Mouse (Mus musculus) heart, adult 2 months (tissue): ENCODE data around the gene Pgghg. TPM values are rescaled to one million over a fixed set of nuclear protein-coding genes. Genes with fewer than 3 reads are reported as not detected.

Experiments
- DNase-seq, 2 experiments: peaks; one replicate each; pipeline ENCODE4 v3.0.0; 2021
- H3K27ac ChIP-seq: fragments of 200-600 bp; 2 replicates; pipeline ENCODE4 v1.8.1; 2022
- H3K27me3 ChIP-seq: fragments of 200-500 bp; 2 replicates; pipeline ENCODE4 v1.6.1; 2012; ENCODE audit warnings: mild to moderate bottlenecking, low read length, inconsistent platforms, mixed read lengths; ENCODE audit not compliant: control insufficient read depth, insufficient read depth
- H3K36me3 ChIP-seq: fragments of 200-500 bp; 2 replicates; pipeline ENCODE4 v1.6.1; 2012; ENCODE audit warnings: low read length, inconsistent platforms; ENCODE audit not compliant: control insufficient read depth, insufficient read depth
- H3K4me1 ChIP-seq: fragments of 200-500 bp; 2 replicates; pipeline ENCODE4 v1.6.1; 2011; ENCODE audit warnings: low read length; ENCODE audit not compliant: control insufficient read depth, insufficient read depth
- H3K4me3 ChIP-seq: fragments of 200-600 bp; 2 replicates; pipeline ENCODE4 v1.8.1; 2022
- H3K79me2 ChIP-seq: fragments of 200-500 bp; replicated peaks from 2 replicates; pipeline ENCODE4 v1.6.1; 2012; ENCODE audit warnings: mild to moderate bottlenecking, inconsistent platforms, low read length, moderate library complexity, mixed read lengths; ENCODE audit not compliant: control insufficient read depth, insufficient read depth
- H3K9ac ChIP-seq: fragments of 200-500 bp; 2 replicates; pipeline ENCODE4 v1.6.1; 2012; ENCODE audit warnings: low read depth, mild to moderate bottlenecking, control low read depth, inconsistent platforms, low read length, mixed read lengths
- CTCF ChIP-seq: fragments of 200-600 bp; IDR thresholded peaks from 2 replicates; pipeline ENCODE4 v1.8.1; 2022; ENCODE audit warnings: antibody characterized with exemption, mild to moderate bottlenecking, moderate library complexity
- EP300 ChIP-seq: fragments of 200-500 bp; IDR thresholded peaks from 2 replicates; pipeline ENCODE4 v1.6.1; 2011; ENCODE audit warnings: low read depth, low read length, control low read depth; ENCODE audit not compliant: insufficient read depth
- POLR2A ChIP-seq: fragments of 200-500 bp; IDR thresholded peaks from 2 replicates; pipeline ENCODE4 v1.6.1; 2011; ENCODE audit warnings: mild to moderate bottlenecking, low read depth, low read length, control low read depth; ENCODE audit not compliant: insufficient read depth
- WGBS: fragments of 180-500 bp; shearing (Covaris S2); methylation state at CpG from one replicate; pipeline ENCODE4 v1.1.7; 2018; 5-methylcytosine and 5-hydroxymethylcytosine counted together
- intact Hi-C: fragments of 180-260 bp; cut with DNase I; formaldehyde crosslinking; loops from one replicate; pipeline ENCODE4 v1.15.1; 2025
- polyA plus RNA-seq: library from polyadenylated mRNA; depleted of rRNA; stranded (reverse); fragments of >200 nt; gene quantifications from 2 replicates; pipeline ENCODE4 v1.2.3, GENCODE M21; 2012
- total RNA-seq, 2 experiments: library from RNA; stranded (reverse); gene quantifications; 2 replicates each; pipeline ENCODE4 v1.2.3; 2021

The Pgghg gene
- total and polyA plus RNA-seq, 3 experiments: 4.0 to 13.0 (median 5.8) TPM

- intact Hi-C loops: no loop called here
Measured at GRCm38 (mm10) chr7:140920418-140921029, 20.7 kb upstream of the Pgghg start, which contains the start of gene Nlrp6. Gene Nlrp6 (plus strand): TSS chr7:140920902.

GRCm38 (mm10) chr7:140921225-140921975, 19.8 kb upstream of the Pgghg start:
- TF ChIP-seq POLR2A (no peak), CTCF (no peak), EP300 (no peak)
- Histone ChIP-seq H3K79me2 (no peaks in the 10 kb centered on the region), H3K27ac (no peak overlapping the region), H3K4me1 (peaks cover 4% of the 10 kb centered on the region), H3K27me3 (peaks cover 18% of the 10 kb centered on the region), H3K9ac (no peak overlapping the region), H3K36me3 (no peaks in the 10 kb centered on the region), H3K4me3 (no peak overlapping the region)
- WGBS: 30% methylated on average over 22 of the region's 22 CpGs
- DNase-seq: no peak
- intact Hi-C loops: no loop called here

More at GRCm38 (mm10) chr7:140920418-140921029, 20.7 kb upstream of the Pgghg start, which contains the start of gene Nlrp6:
- DNase-seq: no peak
- no peak within 1 kb of the TSS for H3K4me3 ChIP-seq
- H3K4me1 ChIP-seq: peaks cover 4% of the 10 kb centered on the region
- TF ChIP-seq POLR2A (no peak), EP300 (no peak), CTCF (no peak)
- H3K27me3 ChIP-seq: peaks cover 18% of the 10 kb centered on the region
- H3K27ac ChIP-seq: no peak within 1 kb of the TSS
- no peaks in the 10 kb centered on the region for H3K36me3 ChIP-seq
- WGBS: 74% methylated on average over 8 of the region's 8 CpGs
- no peaks in the 10 kb centered on the region for H3K79me2 ChIP-seq
- no peak within 1 kb of the TSS for H3K9ac ChIP-seq

- intact Hi-C loops: no loop called here
- WGBS: 1% methylated on average over 49 of the region's 49 CpGs
- no peaks in the 10 kb centered on the region for H3K36me3 ChIP-seq
Measured at GRCm38 (mm10) chr7:140922398-140923069, 18.7 kb upstream of the Pgghg start.

GRCm38 (mm10) chr7:140923070-140923775, 18.0 kb upstream of the Pgghg start:
- intact Hi-C loops: no loop called here
- H3K27ac ChIP-seq: no peak overlapping the region
- H3K4me3 ChIP-seq: peak overlapping the region; percentile 30
- TF ChIP-seq CTCF: no peak
- TF ChIP-seq POLR2A: no peak
- TF ChIP-seq EP300: no peak
- DNase-seq: no peak
- no peaks in the 10 kb centered on the region for H3K36me3 ChIP-seq
- H3K27me3 ChIP-seq: peaks cover 18% of the 10 kb centered on the region
- no peak overlapping the region for H3K9ac ChIP-seq
- WGBS: 24% methylated on average over 30 of the region's 30 CpGs
- H3K4me1 ChIP-seq: peaks cover 4% of the 10 kb centered on the region
- H3K79me2 ChIP-seq: no peaks in the 10 kb centered on the region

More at GRCm38 (mm10) chr7:140922398-140923069, 18.7 kb upstream of the Pgghg start:
- Histone ChIP-seq H3K79me2 (no peaks in the 10 kb centered on the region), H3K4me3 (peak overlapping the region; percentile 30), H3K4me1 (peaks cover 4% of the 10 kb centered on the region), H3K27ac (no peak overlapping the region), H3K27me3 (peaks cover 18% of the 10 kb centered on the region), H3K9ac (no peak overlapping the region)
- TF ChIP-seq POLR2A (no peak), CTCF (no peak), EP300 (no peak)
- peak; percentile 64 to 75 for DNase-seq

- H3K36me3 ChIP-seq: no peaks in the 10 kb centered on the region
- peaks cover 10% of the 10 kb centered on the region for H3K27me3 ChIP-seq
- H3K79me2 ChIP-seq: no peaks in the 10 kb centered on the region
- no peak overlapping the region for H3K4me3 ChIP-seq
- TF ChIP-seq POLR2A (no peak), CTCF (no peak), EP300 (no peak)
- H3K4me1 ChIP-seq: peaks cover 3% of the 10 kb centered on the region
- no peak overlapping the region for H3K27ac ChIP-seq
- H3K9ac ChIP-seq: no peak overlapping the region
- 81% methylated on average over 6 of the region's 6 CpGs for WGBS
- no peak for DNase-seq
- intact Hi-C loops: no loop called here
Measured at GRCm38 (mm10) chr7:140927181-140927580, 14.0 kb upstream of the Pgghg start.
